Mouse (Mus musculus) olfactory bulb, adult 2 months (tissue): Measurements from ENCODE around the gene Dlg2. TPM values are rescaled to one million over a fixed set of nuclear protein-coding genes. Genes with fewer than 3 reads are reported as not detected.

Experiments used
- H3K27ac ChIP-seq: fragments of 200-500 bp; 2 replicates; pipeline ENCODE4 v1.5.1; 2012; ENCODE audit warnings: low read depth, low read length; ENCODE audit not compliant: insufficient read depth
- H3K4me1 ChIP-seq: fragments of 200-500 bp; 2 replicates; pipeline ENCODE4 v1.6.1; 2012; ENCODE audit warnings: low read length; ENCODE audit not compliant: control insufficient read depth, insufficient read depth
- H3K4me3 ChIP-seq: fragments of 200-500 bp; 2 replicates; pipeline ENCODE4 v1.5.1; 2012; ENCODE audit warnings: mild to moderate bottlenecking, low read depth, low read length, moderate library complexity; ENCODE audit not compliant: insufficient read depth
- CTCF ChIP-seq: fragments of 200-500 bp; IDR thresholded peaks from 2 replicates; pipeline ENCODE4 v1.5.1; 2012; ENCODE audit warnings: low read depth, mild to moderate bottlenecking, low read length, moderate library complexity; ENCODE audit not compliant: insufficient read depth
- POLR2A ChIP-seq: fragments of 200-500 bp; IDR thresholded peaks from 2 replicates; pipeline ENCODE4 v1.6.1; 2012; ENCODE audit warnings: mild to moderate bottlenecking, low read depth, low read length, moderate library complexity; ENCODE audit not compliant: insufficient read depth
- WGBS: fragments of 180-500 bp; shearing (Covaris S2); methylation state at CpG from one replicate; pipeline ENCODE4 v1.1.7; 2018; 5-methylcytosine and 5-hydroxymethylcytosine counted together
- polyA plus RNA-seq: library from polyadenylated mRNA; stranded (reverse); fragments of >200 nt; gene quantifications from 2 replicates; pipeline ENCODE4 v1.2.4, GENCODE M21; 2012; ENCODE audit warnings: low replicate concordance; ENCODE audit not compliant: missing spikeins, insufficient read depth, insufficient read length

Gene Dlg2
- polyA plus RNA-seq, 1 experiment, result not detected

GRCm38 (mm10) chr7:92044966-92045365 lies 1568.5 kb downstream of the Dlg2 start:
- Histone ChIP-seq H3K4me1 (no peaks in the 10 kb centered on the region), H3K27ac (no peak overlapping the region), H3K4me3 (no peak overlapping the region)
- TF ChIP-seq CTCF (no peak), POLR2A (no peak)
- WGBS, result 81% methylated on average over 1 of the region's 1 CpGs

GRCm38 (mm10) chr7:92047271-92047670 lies 1570.8 kb downstream of the Dlg2 start:
- no peak overlapping the region for H3K27ac ChIP-seq
- 35% methylated on average over 2 of the region's 2 CpGs for WGBS
- TF ChIP-seq POLR2A (no peak), CTCF (no peak)
- no peak overlapping the region for H3K4me3 ChIP-seq
- H3K4me1 ChIP-seq, result no peaks in the 10 kb centered on the region

- Histone ChIP-seq H3K4me1 (no peaks in the 10 kb centered on the region), H3K4me3 (no peak overlapping the region), H3K27ac (peak overlapping the region; percentile 50)
- TF ChIP-seq CTCF, result no peak
- no peak for TF ChIP-seq POLR2A
- 78% methylated on average over 1 of the region's 1 CpGs for WGBS
These were observed 1572.4 kb downstream of the Dlg2 start for GRCm38 (mm10) chr7:92048876-92049275.

- 44% methylated on average over 4 of the region's 4 CpGs for WGBS
- H3K27ac ChIP-seq, result no peak overlapping the region
- no peak for TF ChIP-seq POLR2A
- no peak for TF ChIP-seq CTCF
- H3K4me1 ChIP-seq, result no peaks in the 10 kb centered on the region
- H3K4me3 ChIP-seq, result no peak overlapping the region
These were observed 1590.4 kb downstream of the Dlg2 start for GRCm38 (mm10) chr7:92066851-92067250.

GRCm38 (mm10) chr7:92087429-92087828 lies 1611.0 kb downstream of the Dlg2 start:
- no peak overlapping the region for H3K27ac ChIP-seq
- H3K4me1 ChIP-seq, result peaks cover 3% of the 10 kb centered on the region; the same call in 1 of the 2 replicates
- H3K4me3 ChIP-seq, result no peak overlapping the region
- WGBS, result 55% methylated on average over 3 of the region's 3 CpGs
- TF ChIP-seq CTCF (no peak), POLR2A (no peak)

GRCm38 (mm10) chr7:92093860-92094259 lies 1617.4 kb downstream of the Dlg2 start:
- TF ChIP-seq CTCF (peak; percentile 52), POLR2A (no peak)
- 4% methylated on average over 3 of the region's 3 CpGs for WGBS
- Histone ChIP-seq H3K4me3 (no peak overlapping the region), H3K4me1 (no peaks in the 10 kb centered on the region), H3K27ac (no peak overlapping the region)

GRCm38 (mm10) chr7:92095198-92095597 lies 1618.7 kb downstream of the Dlg2 start:
- TF ChIP-seq POLR2A (no peak), CTCF (no peak)
- WGBS, result 75% methylated on average over 3 of the region's 3 CpGs
- H3K27ac ChIP-seq, result no peak overlapping the region

GRCm38 (mm10) chr7:92100847-92101246 lies 1624.4 kb downstream of the Dlg2 start:
- H3K4me1 ChIP-seq, result no peaks in the 10 kb centered on the region
- 66% methylated on average over 2 of the region's 2 CpGs for WGBS
- no peak overlapping the region for H3K27ac ChIP-seq
- no peak overlapping the region for H3K4me3 ChIP-seq
- TF ChIP-seq POLR2A (no peak), CTCF (no peak)

More at GRCm38 (mm10) chr7:92095198-92095597, 1618.7 kb downstream of the Dlg2 start:
- no peaks in the 10 kb centered on the region for H3K4me1 ChIP-seq
- no peak overlapping the region for H3K4me3 ChIP-seq

GRCm38 (mm10) chr7:92102892-92103543 lies 1626.5 kb downstream of the Dlg2 start:
- Histone ChIP-seq H3K4me1 (no peaks in the 10 kb centered on the region), H3K27ac (no peak overlapping the region), H3K4me3 (no peak overlapping the region)
- 22% methylated on average over 4 of the region's 4 CpGs for WGBS
- no peak for TF ChIP-seq POLR2A
- no peak for TF ChIP-seq CTCF
